Mouse (Mus musculus) frontal cortex, adult (tissue): ENCODE results near the gene Olfr64.

Experiments used
- ATAC-seq: cut with Nextera tagmentation; 2 replicates; pipeline ENCODE4 v1.9.2; 2017; ENCODE audit warnings: mild to moderate bottlenecking, moderate library complexity, mixed read lengths; ENCODE audit not compliant: low TSS enrichment

Gene Olfr64

GRCm38 (mm10) chr7:103894385-103894784 is at the start of gene Olfr64:
Gene Olfr64 (minus strand): TSS chr7:103894485.
- ATAC-seq = no peak

GRCm38 (mm10) chr7:103942730-103943129 is 48.4 kb upstream of the Olfr64 start:
- ATAC-seq = 0 out of 2 replicates have a peak, but pooled peaks have one; percentile 47

- no peak for ATAC-seq
Measured at GRCm38 (mm10) chr7:103934264-103934663, 40.0 kb upstream of the Olfr64 start, which contains the start of gene Olfr632. Gene Olfr632 (plus strand): TSS chr7:103934347.

DNA sequence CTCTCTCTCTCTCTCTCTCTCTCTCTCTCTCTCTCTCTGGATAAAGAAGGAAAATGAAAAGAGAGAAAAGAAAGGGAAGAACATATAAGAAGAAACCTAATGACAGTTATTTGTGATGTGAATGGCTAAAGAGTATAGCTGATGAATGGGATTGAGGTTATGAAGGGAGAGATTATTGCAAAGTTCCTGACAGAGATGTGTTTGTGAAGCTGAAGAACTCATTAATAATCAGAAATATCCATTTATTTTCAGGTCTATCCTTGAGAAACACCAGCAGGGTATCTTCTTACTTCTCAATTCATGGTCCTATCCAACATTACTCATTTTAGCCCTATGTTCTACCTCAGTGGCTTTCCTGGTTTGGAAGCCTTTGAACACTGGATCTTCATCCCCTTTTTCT is 34.2 kb upstream of the Olfr64 start, which contains the start of gene Olfr631:
Olfr631 (plus strand) TSS at position 301 of the 400 bp plus-strand sequence.
- no peak for ATAC-seq

DNA sequence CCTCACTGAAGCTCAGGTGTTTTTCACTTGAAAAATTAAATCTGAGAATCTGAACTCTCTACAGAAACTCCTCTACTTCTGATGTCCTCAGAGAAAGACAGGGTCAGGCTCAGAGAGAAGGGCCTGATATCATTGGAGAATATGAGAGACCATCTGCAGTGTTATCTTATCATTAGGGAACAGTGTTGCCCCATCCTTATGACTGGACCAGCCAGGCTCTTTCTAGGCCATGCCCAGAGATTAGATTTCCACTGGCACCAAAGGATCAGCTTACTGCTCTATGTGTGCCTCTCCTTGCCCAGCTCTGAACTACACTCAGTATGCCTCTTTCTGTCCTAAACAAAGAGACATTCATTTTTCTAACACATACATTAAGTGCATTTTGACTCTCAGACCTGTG is 21.1 kb upstream of the Olfr64 start:
- no peak for ATAC-seq

DNA sequence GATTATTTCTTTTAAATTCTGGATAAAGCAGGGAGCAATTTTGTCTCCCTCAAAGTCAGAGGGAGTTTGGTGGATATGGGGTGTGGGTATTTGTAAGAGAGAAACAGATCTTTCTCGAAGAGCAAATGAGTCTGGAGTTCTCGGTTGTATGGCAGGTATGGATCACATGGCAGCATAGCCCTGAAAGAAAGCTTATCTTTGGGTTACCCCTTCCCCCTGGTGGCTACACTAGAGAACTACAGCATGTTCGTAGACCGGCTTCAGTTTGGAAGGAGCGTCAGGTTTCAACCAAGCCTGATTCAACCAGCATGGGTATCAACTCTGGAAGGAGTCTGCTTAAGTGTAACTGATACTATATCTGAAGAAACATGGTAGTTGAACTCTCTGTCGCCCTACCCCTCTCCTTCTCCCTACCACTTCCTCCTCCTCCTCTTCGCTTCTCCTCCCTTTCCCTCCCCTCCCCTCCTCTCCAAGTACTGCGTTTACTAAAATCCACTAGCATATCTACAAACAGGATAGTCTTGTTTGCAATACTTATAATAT is 18.8 kb upstream of the Olfr64 start:
- no peak for ATAC-seq

DNA sequence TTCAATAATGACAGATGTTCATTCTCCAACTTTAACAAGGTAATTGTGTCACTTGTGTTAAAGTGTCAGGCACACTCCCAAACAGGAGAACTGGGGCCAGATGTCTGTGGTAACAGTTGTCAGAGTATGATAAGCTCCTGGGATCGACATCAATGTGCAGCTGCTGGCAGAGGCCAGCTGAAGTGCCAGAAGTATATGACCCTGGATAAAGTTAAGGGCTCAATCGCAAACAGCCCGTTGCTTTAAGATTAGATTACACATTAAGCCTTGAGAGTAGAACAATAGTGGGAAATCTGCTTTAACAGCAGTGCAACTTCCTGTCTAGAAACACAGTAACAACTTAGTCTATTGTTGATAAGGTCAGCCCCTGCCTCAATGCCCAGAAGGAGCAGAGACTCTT is 15.8 kb upstream of the Olfr64 start:
- ATAC-seq = no peak

DNA sequence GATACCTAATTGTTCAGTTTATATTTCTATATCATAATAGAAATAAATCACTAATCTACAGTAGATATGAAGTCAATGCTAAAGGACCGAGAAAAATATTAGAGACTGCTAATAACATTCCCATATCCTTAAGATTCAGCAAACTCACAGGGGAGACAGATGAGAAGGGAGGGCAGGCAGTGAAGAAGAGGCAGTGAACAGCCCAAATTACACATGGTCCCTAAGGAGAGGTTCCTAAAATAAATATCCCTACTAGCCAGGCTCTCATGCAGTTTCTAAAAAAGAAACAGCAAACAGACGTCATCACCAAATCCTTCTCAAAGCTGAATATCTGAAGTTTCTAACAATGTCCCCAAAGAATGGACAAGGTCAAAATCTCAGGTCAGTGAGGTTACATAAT is 8.9 kb upstream of the Olfr64 start, which contains the start of gene Olfr65:
Olfr65 (plus strand) TSS at position 301 of the 400 bp plus-strand sequence.
- ATAC-seq = peak; percentile 50; the same call in 1 of the 2 replicates

DNA sequence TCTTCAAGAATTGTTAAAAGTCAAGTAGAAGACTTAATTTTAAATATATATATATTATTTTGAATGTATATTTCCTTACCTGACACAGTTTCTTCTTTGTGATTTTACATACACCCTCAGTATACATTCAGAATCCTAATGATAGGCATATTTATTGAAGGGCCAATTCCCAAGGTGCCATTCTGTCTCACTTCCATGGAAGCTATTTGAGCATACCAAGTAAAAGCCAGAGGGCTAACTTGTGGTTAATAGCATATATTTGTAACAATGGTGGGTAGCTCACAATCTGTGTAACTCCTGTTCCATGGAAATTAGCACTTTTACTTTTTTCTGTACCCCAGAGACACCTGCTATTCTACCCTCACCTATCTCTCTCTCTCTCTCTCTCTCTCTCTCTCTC is 8.1 kb downstream of the Olfr64 start, which contains the start of gene Olfr66:
Olfr66 (minus strand) TSS at position 101 of the 400 bp plus-strand sequence.
- no peak for ATAC-seq

DNA sequence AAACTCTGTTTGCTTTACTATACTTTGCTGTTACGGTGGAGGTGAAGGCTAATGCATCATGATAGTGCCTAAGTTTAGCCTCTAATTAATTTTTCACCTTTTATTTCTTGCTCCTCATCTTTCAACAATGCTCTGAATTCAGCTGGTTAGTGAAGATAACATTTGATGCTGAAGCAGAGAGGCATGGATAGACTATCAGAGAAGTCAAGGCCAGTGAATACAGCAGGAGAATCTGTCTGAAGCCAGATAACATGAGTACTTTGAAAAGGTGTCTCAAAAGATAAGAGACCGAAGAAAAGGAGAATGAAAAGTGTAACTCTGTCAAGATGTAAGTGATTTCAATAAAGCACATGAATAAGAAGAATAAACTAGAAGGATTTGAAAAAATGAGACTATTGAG is 17.2 kb downstream of the Olfr64 start:
- ATAC-seq = no peak

GRCm38 (mm10) chr7:103874451-103874850 is 19.8 kb downstream of the Olfr64 start:
- no peak for ATAC-seq

DNA sequence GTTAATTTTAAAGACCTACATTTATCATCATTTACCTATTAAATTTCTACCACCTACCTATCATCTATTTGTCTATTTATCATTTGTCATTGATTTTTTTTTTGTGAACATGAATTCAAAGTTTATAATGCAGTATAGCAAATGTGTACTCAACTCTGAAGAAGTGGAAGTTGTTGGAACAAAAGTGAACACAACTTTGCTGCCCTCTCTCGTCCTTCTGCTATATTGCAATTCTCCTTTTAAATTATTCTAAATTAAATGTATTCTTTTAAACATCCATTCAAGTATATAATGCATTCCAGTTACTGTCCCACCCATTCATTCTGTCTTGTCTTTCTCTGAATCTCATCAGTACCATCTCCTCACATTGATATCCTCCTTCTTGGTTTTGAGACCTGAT is 21.2 kb downstream of the Olfr64 start:
- no peak for ATAC-seq

GRCm38 (mm10) chr7:103870667-103871066 is 23.6 kb downstream of the Olfr64 start:
- no peak for ATAC-seq

GRCm38 (mm10) chr7:103865716-103866115 is 28.6 kb downstream of the Olfr64 start:
- no peak for ATAC-seq

DNA sequence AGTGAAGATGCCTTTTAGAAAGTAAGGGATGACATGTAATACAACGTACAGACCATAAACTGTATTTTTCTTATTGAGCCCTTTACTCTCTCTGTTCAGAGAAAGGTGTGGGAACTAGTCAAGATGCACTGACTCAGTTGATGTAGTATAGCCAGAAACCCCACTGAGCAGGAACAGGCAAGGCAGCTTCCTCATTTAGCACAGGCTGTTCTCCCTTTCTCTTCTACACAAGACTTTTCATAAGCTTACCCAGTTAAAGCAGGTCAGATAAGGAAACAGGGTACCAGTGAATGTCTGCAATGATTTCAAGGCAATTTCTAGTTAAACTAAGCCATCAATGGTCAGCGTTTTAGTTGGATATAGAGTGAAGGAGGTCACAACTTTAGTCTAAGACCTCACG is 32.8 kb downstream of the Olfr64 start:
- ATAC-seq = no peak

GRCm38 (mm10) chr7:103860855-103861254 is 33.4 kb downstream of the Olfr64 start:
- ATAC-seq = no peak

DNA sequence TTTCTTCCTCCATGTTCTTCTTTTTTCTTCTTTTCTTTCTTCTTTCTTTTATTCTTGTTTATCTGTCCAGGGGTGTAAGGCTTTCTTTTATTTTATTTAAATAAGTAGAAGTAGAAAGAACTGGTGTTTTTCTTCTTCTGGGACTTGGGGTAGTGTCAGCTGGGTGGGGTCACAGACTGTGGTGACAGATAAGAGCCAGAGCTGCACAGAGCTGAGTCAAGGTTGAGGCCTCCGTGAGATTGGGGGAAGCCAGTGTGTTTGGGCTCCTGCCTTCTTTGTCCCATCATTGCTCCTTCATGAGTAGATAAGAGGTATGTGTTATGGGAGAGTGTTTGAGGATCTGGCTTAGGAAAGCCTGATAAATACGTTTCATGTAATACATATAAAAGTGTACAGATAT is 35.2 kb downstream of the Olfr64 start:
- no peak for ATAC-seq

DNA sequence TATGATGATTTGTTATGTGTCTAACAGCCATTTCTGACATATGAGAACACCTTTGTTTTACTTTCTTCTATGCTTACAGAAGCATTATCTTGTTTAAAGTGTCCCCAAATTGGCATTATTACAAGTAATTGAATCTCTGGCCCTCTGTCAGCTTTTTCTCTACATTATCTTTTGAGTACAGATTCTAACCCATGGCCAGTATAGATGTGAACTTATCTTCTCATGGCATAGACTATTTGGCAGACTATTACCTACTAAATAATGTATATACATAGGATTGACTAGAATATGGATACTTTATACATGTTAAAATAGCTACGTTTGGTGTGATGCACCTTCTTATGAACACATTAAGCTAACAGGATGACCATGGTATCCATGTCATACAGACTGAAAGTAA is 39.6 kb downstream of the Olfr64 start:
- ATAC-seq = no peak

GRCm38 (mm10) chr7:103853090-103853489 is 41.2 kb downstream of the Olfr64 start, which contains the start of gene Hbb-y:
Gene Hbb-y (minus strand): TSS chr7:103853216.
- no peak for ATAC-seq

GRCm38 (mm10) chr7:103844525-103845325 is 49.6 kb downstream of the Olfr64 start:
- ATAC-seq = no peak

DNA sequence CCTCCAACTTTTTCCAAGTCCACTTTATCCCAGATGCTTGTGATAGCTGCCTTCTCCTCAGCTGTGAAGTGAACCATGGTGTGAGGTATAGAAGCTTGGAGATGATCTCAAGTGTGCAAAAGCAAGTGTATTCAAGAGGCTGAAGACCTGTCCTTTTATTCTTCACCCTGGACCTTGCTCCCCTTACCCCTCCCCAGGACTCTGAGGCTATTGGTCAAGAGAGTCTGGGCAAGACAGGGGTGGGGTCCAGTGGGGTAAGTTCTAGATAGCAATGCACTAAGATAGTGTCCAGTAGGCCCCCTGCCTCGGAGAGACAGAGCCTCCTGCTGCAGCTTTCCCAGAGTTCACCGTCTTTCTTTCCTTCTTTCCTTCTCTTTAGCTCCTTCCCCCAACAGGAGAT is 51.3 kb downstream of the Olfr64 start, which contains the start of gene Hbb-bh1:
Hbb-bh1 (minus strand) TSS at position 131 of the 400 bp plus-strand sequence.
- no peak for ATAC-seq

GRCm38 (mm10) chr7:103840268-103840667 is 54.0 kb downstream of the Olfr64 start, which contains the start of gene Hbb-bh2:
Gene Hbb-bh2 (minus strand): TSS chr7:103840520.
- ATAC-seq = no peak
